Mouse (Mus musculus) left cerebral cortex, adult 11 months (tissue): ENCODE measurements around the gene Fam71d.

Experiments used
- DNase-seq: peaks from one replicate; pipeline ENCODE4 v3.0.0; 2022; ENCODE audit warnings: low spot score

The Fam71d gene

GRCm38 (mm10) chr12:78773211-78773610, 81.9 kb downstream of the Fam71d start:
- DNase-seq: no peak

- DNase-seq: no peak
Measured at GRCm38 (mm10) chr12:78777916-78778315, 86.6 kb downstream of the Fam71d start.

GRCm38 (mm10) chr12:78778423-78779067, 87.2 kb downstream of the Fam71d start:
- DNase-seq: no peak
